Mouse (Mus musculus) left cerebral cortex, postnatal 10 days (tissue): Measurements from ENCODE around the gene Arhgap1. TPM values are rescaled to one million over a fixed set of nuclear protein-coding genes. Genes with fewer than 3 reads are reported as not detected.

Experiments
- total RNA-seq, 2 experiments: library from RNA; stranded (reverse); gene quantifications; 2 replicates each; pipeline ENCODE4 v1.2.3; 2021

The Arhgap1 gene
- total RNA-seq, 2 experiments from 2014 or later = 80.2 to 81.5 TPM

Other genes starting within 250 kb of the Arhgap1 start
- 100 to 1,000 TPM in 1 of 2 experiments, 10 to 100 TPM in 1; 99.7 to 106 TPM for gene 1110051M20Rik, start 205.2 kb upstream of the Arhgap1 start, total RNA-seq
- gene Lrp4, start 192.3 kb upstream of the Arhgap1 start, total RNA-seq = 10 to 100 TPM; 26.3 to 26.4 TPM
- gene Ckap5, start 123.1 kb upstream of the Arhgap1 start, total RNA-seq = 100 to 1,000 TPM; 130 to 145 TPM
- under 1 TPM; 0.14 to 0.19 TPM for gene F2, start 13.4 kb upstream of the Arhgap1 start, total RNA-seq
- 10 to 100 TPM; 16.7 to 17.6 TPM for gene Zfp408, start 69 bp upstream of the Arhgap1 start, total RNA-seq
- gene Atg13, start 60.7 kb downstream of the Arhgap1 start, total RNA-seq = 10 to 100 TPM; 55.8 to 59.3 TPM
- gene Harbi1, start 61.0 kb downstream of the Arhgap1 start, total RNA-seq = 1 to 10 TPM; 8.1 to 8.7 TPM
- 10 to 100 TPM; 54.9 to 56.1 TPM for gene Ambra1, start 80.3 kb downstream of the Arhgap1 start, total RNA-seq